Mouse (Mus musculus) adrenal gland (tissue): Measurements from ENCODE around the gene Zfp36.
"Not testable (repeated sequence)": the region's sequence is repeated elsewhere in the genome, so short reads cannot be mapped to it uniquely, and the experiment has no call there.

Source experiments
- intact Hi-C: fragments of 180-260 bp; cut with DNase I; formaldehyde crosslinking; loops from one replicate; pipeline ENCODE4 v1.15.1; 2025
- long read RNA-seq, 2 experiments: library from polyadenylated mRNA; unstranded; transcript quantifications; one replicate each; pipeline ENCODE4 v2.0.0; 2020; ENCODE audit warnings: borderline replicate concordance in 1 of 2; ENCODE audit not compliant: insufficient replicate concordance in 1 of 2

Zfp36 gene
- long read RNA-seq, experiment 1, partial matches to known transcripts: 0 of 3 reads
- long read RNA-seq, experiment 1, other reads (novel, unspliced or antisense): 0 of 3 reads
- long read RNA-seq, experiment 2, partial matches to known transcripts: 0 of 1 reads
- long read RNA-seq, experiment 2, other reads (novel, unspliced or antisense): 0 of 1 reads

- intact Hi-C loops: no loop called here
Measured at GRCm38 (mm10) chr7:28380237-28381016, at the start of gene Zfp36. Gene Zfp36, minus strand, starts transcription at chr7:28380253.

GRCm38 (mm10) chr7:28427738-28428137, 47.7 kb upstream of the Zfp36 start:
- intact Hi-C loops: no loop called here

GRCm38 (mm10) chr7:28423018-28423417, 43.0 kb upstream of the Zfp36 start:
- intact Hi-C loops: no loop called here

GRCm38 (mm10) chr7:28419416-28419815, 39.4 kb upstream of the Zfp36 start:
- intact Hi-C loops: no loop called here

GRCm38 (mm10) chr7:28418096-28418670, 38.1 kb upstream of the Zfp36 start:
- intact Hi-C loops: no loop called here

GRCm38 (mm10) chr7:28417368-28417767, 37.3 kb upstream of the Zfp36 start:
- intact Hi-C loops: no loop called here

- intact Hi-C loops: no loop called here
Measured at GRCm38 (mm10) chr7:28412826-28413225, 32.8 kb upstream of the Zfp36 start.

GRCm38 (mm10) chr7:28410841-28411475, 30.9 kb upstream of the Zfp36 start:
- intact Hi-C loops: no loop called here

- intact Hi-C loops: no loop called here
Measured at GRCm38 (mm10) chr7:28401942-28402341, 21.9 kb upstream of the Zfp36 start.

- intact Hi-C loops: no loop called here
Measured at GRCm38 (mm10) chr7:28401030-28401429, 21.0 kb upstream of the Zfp36 start.

- intact Hi-C loops: no loop called here
Measured at GRCm38 (mm10) chr7:28398696-28399340, 18.8 kb upstream of the Zfp36 start.

GRCm38 (mm10) chr7:28398000-28398399, 17.9 kb upstream of the Zfp36 start:
- intact Hi-C loops: no loop called here

GRCm38 (mm10) chr7:28395425-28395824, 15.4 kb upstream of the Zfp36 start:
- intact Hi-C loops: no loop called here

GRCm38 (mm10) chr7:28393272-28393951, 13.4 kb upstream of the Zfp36 start:
- intact Hi-C loops: no loop called here

- intact Hi-C loops: no loop called here
Measured at GRCm38 (mm10) chr7:28392429-28393271, 12.6 kb upstream of the Zfp36 start, which contains the start of the genes Med29 and Paf1. Gene Med29, minus strand, starts transcription at chr7:28392708. Gene Paf1, plus strand, starts transcription at chr7:28392951.

- intact Hi-C loops: no loop called here
Measured at GRCm38 (mm10) chr7:28390331-28390730, 10.3 kb upstream of the Zfp36 start.

- intact Hi-C loops: not testable (repeated sequence)
Measured at GRCm38 (mm10) chr7:28387384-28387783, 7.3 kb upstream of the Zfp36 start.

- intact Hi-C loops: loop anchor here (1.0 kb wide), 1 partner anchor 14 kb away; no protein-coding TSS in a partner anchor
Measured at GRCm38 (mm10) chr7:28386877-28387276, 6.8 kb upstream of the Zfp36 start.

GRCm38 (mm10) chr7:28386462-28386861, 6.4 kb upstream of the Zfp36 start:
- intact Hi-C loops: loop anchor here (1.0 kb wide), 1 partner anchor 13 kb away; no protein-coding TSS in a partner anchor

- intact Hi-C loops: loop anchor here (1.0 kb wide), 1 partner anchor 13 kb away; no protein-coding TSS in a partner anchor
Measured at GRCm38 (mm10) chr7:28386007-28386406, 6.0 kb upstream of the Zfp36 start.
